Mouse (Mus musculus) left cerebral cortex, postnatal 25 days (tissue): ENCODE data around the gene Stra8. TPM values are rescaled to one million over a fixed set of nuclear protein-coding genes. Genes with fewer than 3 reads are reported as not detected.

ENCODE experiments used
- DNase-seq, 2 experiments: peaks; one replicate each; pipeline ENCODE4 v3.0.0; 2022; ENCODE audit warnings: low spot score in 2 of 2, mixed read lengths in 1 of 2
- intact Hi-C: fragments of 180-260 bp; cut with DNase I; formaldehyde crosslinking; loops from one replicate; pipeline ENCODE4 v1.15.1; 2025
- total RNA-seq, 2 experiments: library from RNA; stranded (reverse); gene quantifications; 2 replicates each; pipeline ENCODE4 v1.2.3; 2021

Stra8 gene
- total RNA-seq, 2 experiments from 2014 or later: not detected

DNA sequence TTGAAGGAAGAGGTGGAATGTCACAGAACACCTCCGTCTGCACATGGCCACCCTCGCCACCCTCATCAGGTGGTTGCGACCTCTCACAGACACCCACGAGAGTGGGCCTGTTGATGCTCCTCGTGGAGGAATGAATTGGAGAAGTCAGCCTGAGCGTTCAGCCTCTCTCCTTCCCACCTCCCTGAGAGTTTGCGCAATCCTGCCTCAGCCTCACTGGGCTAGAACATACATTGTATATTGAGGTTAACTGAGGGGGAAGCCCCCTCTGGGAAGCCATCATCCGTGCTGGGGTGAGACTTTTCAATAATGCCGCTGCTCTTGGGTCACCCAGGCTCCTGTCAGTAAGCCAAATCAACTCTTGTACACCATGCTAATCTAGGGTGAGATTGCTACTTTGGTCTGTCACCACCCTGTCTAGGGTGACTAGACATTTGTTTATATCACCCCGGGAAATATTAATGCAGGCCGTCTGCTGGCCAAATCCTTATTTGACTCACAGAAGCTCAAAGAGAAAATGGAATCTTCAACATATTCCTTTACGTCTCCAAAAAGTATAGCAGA is 67.2 kb downstream of the Stra8 start:
- intact Hi-C loops: no loop called here
- DNase-seq: no peak

DNA sequence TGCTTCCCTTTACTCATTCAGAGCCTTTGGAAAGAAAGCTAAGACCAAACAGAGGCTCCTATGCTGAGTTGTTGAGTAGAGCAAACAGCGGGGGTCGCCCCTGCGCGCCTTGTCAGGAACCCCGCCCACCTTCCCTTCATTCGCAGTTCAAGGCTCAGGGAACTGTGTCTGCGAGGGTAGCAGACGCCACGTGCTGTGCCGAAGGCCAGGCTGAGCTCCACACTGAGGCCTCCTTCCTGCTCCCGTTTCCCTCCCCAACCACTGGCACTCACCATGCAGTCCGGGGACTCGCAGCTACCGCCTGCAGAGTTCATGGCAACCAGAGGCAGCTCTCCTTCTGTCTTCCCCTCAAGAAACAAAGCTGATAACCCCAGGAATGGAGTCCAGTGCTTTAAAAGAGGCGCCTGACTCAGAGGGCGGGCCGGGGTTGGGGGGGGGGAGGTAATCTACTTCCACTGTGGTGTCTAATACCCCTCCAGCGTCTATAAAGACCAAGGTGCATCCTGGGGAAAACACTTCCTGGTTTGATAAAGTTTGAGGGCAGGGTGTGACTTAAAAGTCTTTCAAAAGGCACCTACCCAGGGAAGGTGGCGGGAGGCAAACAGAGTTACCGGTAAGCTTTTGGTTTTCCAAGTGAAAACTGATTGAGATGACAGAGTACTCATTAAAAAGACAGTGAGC is 68.3 kb downstream of the Stra8 start, which contains the start of gene Slc23a4:
Gene Slc23a4 (minus strand): TSS at position 324 of the 681 bp plus-strand sequence.
- intact Hi-C loops: no loop called here
- DNase-seq: no peak

Other genes starting within 250 kb of the Stra8 start
- gene Agbl3, start 139.7 kb upstream of the Stra8 start, total RNA-seq: 10 to 100 TPM; 15.6 to 16.7 TPM
- gene Tmem140, start 57.0 kb upstream of the Stra8 start, total RNA-seq: 1 to 10 TPM; 2.0 to 2.4 TPM
- gene Cyren, start 42.1 kb upstream of the Stra8 start, total RNA-seq: 1 to 10 TPM; 5.5 to 6.1 TPM
- gene Wdr91, start 9.3 kb upstream of the Stra8 start, total RNA-seq: 10 to 100 TPM; 28.3 to 36.4 TPM
- 1 to 10 TPM; 1.0 to 1.6 TPM for gene Slc23a4, start 68.2 kb downstream of the Stra8 start, total RNA-seq
- 10 to 100 TPM; 39.4 to 43.7 TPM for gene Cnot4, start 213.6 kb downstream of the Stra8 start, total RNA-seq